Mouse (Mus musculus) midbrain, embryonic 11.5 days (tissue): ENCODE data around the gene Gm45062. TPM values are rescaled to one million over a fixed set of nuclear protein-coding genes. Genes with fewer than 3 reads are reported as not detected.

ENCODE experiments used
- ATAC-seq: fragments of 200-750 bp; cut with Nextera tagmentation; 2 replicates; pipeline ENCODE4 v1.8.0; 2017; ENCODE audit warnings: moderate TSS enrichment, moderate library complexity; ENCODE audit not compliant: low FRiP score
- DNase-seq: peaks from one replicate; pipeline ENCODE4 v3.0.0; 2015; ENCODE audit warnings: low spot score; ENCODE audit errors: missing footprints
- H3K27ac ChIP-seq: fragments of 300-500 bp; sonication (generic); 2 replicates; pipeline ENCODE4 v1.5.1; 2014; ENCODE audit warnings: low read depth, low read length
- H3K27me3 ChIP-seq: fragments of 300-500 bp; sonication (generic); 2 replicates; pipeline ENCODE4 v1.6.1; 2014; ENCODE audit warnings: mild to moderate bottlenecking, low read length, moderate library complexity, mixed read lengths; ENCODE audit not compliant: control insufficient read depth, insufficient read depth
- H3K36me3 ChIP-seq: fragments of 300-500 bp; sonication (generic); 2 replicates; pipeline ENCODE4 v1.6.1; 2014; ENCODE audit warnings: mild to moderate bottlenecking, low read length, moderate library complexity, mixed read lengths; ENCODE audit not compliant: control insufficient read depth, insufficient read depth
- H3K4me1 ChIP-seq: fragments of 300-500 bp; sonication (generic); 2 replicates; pipeline ENCODE4 v1.6.1; 2014; ENCODE audit warnings: low read length; ENCODE audit not compliant: control insufficient read depth, insufficient read depth
- H3K4me2 ChIP-seq: fragments of 300-500 bp; sonication (generic); 2 replicates; pipeline ENCODE4 v1.6.1; 2014; ENCODE audit warnings: mild to moderate bottlenecking, moderate library complexity
- H3K4me3 ChIP-seq: fragments of 300-500 bp; sonication (generic); 2 replicates; pipeline ENCODE4 v1.5.1; 2014; ENCODE audit warnings: low read depth, low read length
- H3K9ac ChIP-seq: fragments of 300-500 bp; sonication (generic); 2 replicates; pipeline ENCODE4 v1.6.1; 2014; ENCODE audit warnings: low read length
- H3K9me3 ChIP-seq: fragments of 300-500 bp; sonication (generic); 2 replicates; pipeline ENCODE4 v1.6.1; 2016; ENCODE audit warnings: low read length; ENCODE audit not compliant: control insufficient read depth
- WGBS: fragments of 180-500 bp; shearing (Covaris S2); extraction: QIAGEN DNeasy Blood & Tissue Kit; methylation state at CpG from one replicate; pipeline ENCODE4 v1.1.7; 2014; 5-methylcytosine and 5-hydroxymethylcytosine counted together
- polyA plus RNA-seq: library from polyadenylated mRNA; unstranded; fragments of >200 nt; fragmentation: Nextera tagmentation; extraction: Ambion mirVana; gene quantifications from 2 replicates; pipeline ENCODE4 v1.2.1, GENCODE M21; 2014

Gm45062 gene
- polyA plus RNA-seq, 1 experiment from 2014 or later: 15.6 TPM

- H3K36me3 ChIP-seq: no peaks in the 10 kb centered on the region
- H3K27ac ChIP-seq: no peak overlapping the region
- H3K4me3 ChIP-seq: no peak overlapping the region
- no peaks in the 10 kb centered on the region for H3K4me1 ChIP-seq
- no peak overlapping the region for H3K9ac ChIP-seq
- H3K27me3 ChIP-seq: no peaks in the 10 kb centered on the region
- no peak overlapping the region for H3K4me2 ChIP-seq
- no peak for DNase-seq
- WGBS: 94% methylated on average over 9 of the region's 9 CpGs
- ATAC-seq: no peak
- no peaks in the 10 kb centered on the region for H3K9me3 ChIP-seq
Observed at GRCm38 (mm10) chr6:8430610-8431234, 171.5 kb downstream of the Gm45062 start.

GRCm38 (mm10) chr6:8433179-8433578 is 173.9 kb downstream of the Gm45062 start:
- H3K9me3 ChIP-seq: no peaks in the 10 kb centered on the region
- H3K9ac ChIP-seq: no peak overlapping the region
- no peak overlapping the region for H3K4me3 ChIP-seq
- DNase-seq (no peak), ATAC-seq (no peak)
- H3K4me1 ChIP-seq: no peaks in the 10 kb centered on the region
- 87% methylated on average over 9 of the region's 9 CpGs for WGBS
- H3K27me3 ChIP-seq: no peaks in the 10 kb centered on the region
- H3K36me3 ChIP-seq: no peaks in the 10 kb centered on the region
- no peak overlapping the region for H3K27ac ChIP-seq
- H3K4me2 ChIP-seq: no peak overlapping the region

GRCm38 (mm10) chr6:8437937-8438336 is 178.7 kb downstream of the Gm45062 start:
- Histone ChIP-seq H3K9me3 (no peaks in the 10 kb centered on the region), H3K4me2 (no peak overlapping the region), H3K27ac (no peak overlapping the region), H3K4me1 (no peaks in the 10 kb centered on the region), H3K9ac (no peak overlapping the region), H3K4me3 (no peak overlapping the region), H3K36me3 (no peaks in the 10 kb centered on the region), H3K27me3 (no peaks in the 10 kb centered on the region)
- DNase-seq (no peak), ATAC-seq (no peak)
- WGBS: 90% methylated on average over 3 of the region's 3 CpGs

- no peaks in the 10 kb centered on the region for H3K9me3 ChIP-seq
- no peaks in the 10 kb centered on the region for H3K36me3 ChIP-seq
- no peaks in the 10 kb centered on the region for H3K27me3 ChIP-seq
- no peak for ATAC-seq
- no peak overlapping the region for H3K9ac ChIP-seq
- no peak overlapping the region for H3K27ac ChIP-seq
- no peak overlapping the region for H3K4me3 ChIP-seq
- 92% methylated on average over 3 of the region's 3 CpGs for WGBS
- H3K4me2 ChIP-seq: no peak overlapping the region
- peaks cover 2% of the 10 kb centered on the region; the same call in 1 of the 2 replicates for H3K4me1 ChIP-seq
- DNase-seq: no peak
Observed at GRCm38 (mm10) chr6:8441814-8442213, 182.6 kb downstream of the Gm45062 start.

GRCm38 (mm10) chr6:8446786-8447185 is 187.5 kb downstream of the Gm45062 start:
- H3K36me3 ChIP-seq: no peaks in the 10 kb centered on the region
- 40% methylated on average over 5 of the region's 5 CpGs for WGBS
- ATAC-seq (peak; percentile 91), DNase-seq (peak; percentile 87)
- H3K4me1 ChIP-seq: peaks cover 7% of the 10 kb centered on the region
- no peaks in the 10 kb centered on the region for H3K9me3 ChIP-seq
- H3K4me2 ChIP-seq: no peak overlapping the region
- peak overlapping the region; percentile 30; the same call in 1 of the 2 replicates for H3K27ac ChIP-seq
- no peak overlapping the region for H3K9ac ChIP-seq
- no peak overlapping the region for H3K4me3 ChIP-seq
- no peaks in the 10 kb centered on the region for H3K27me3 ChIP-seq

- H3K9me3 ChIP-seq: no peaks in the 10 kb centered on the region
- no peak for ATAC-seq
- no peaks in the 10 kb centered on the region for H3K36me3 ChIP-seq
- H3K4me3 ChIP-seq: no peak overlapping the region
- no peak overlapping the region for H3K9ac ChIP-seq
- no peak overlapping the region for H3K27ac ChIP-seq
- no peak overlapping the region for H3K4me2 ChIP-seq
- DNase-seq: no peak
- H3K4me1 ChIP-seq: no peaks in the 10 kb centered on the region
- no peaks in the 10 kb centered on the region for H3K27me3 ChIP-seq
- 91% methylated on average over 5 of the region's 5 CpGs for WGBS
Observed at GRCm38 (mm10) chr6:8455599-8455998, 196.3 kb downstream of the Gm45062 start.

DNA sequence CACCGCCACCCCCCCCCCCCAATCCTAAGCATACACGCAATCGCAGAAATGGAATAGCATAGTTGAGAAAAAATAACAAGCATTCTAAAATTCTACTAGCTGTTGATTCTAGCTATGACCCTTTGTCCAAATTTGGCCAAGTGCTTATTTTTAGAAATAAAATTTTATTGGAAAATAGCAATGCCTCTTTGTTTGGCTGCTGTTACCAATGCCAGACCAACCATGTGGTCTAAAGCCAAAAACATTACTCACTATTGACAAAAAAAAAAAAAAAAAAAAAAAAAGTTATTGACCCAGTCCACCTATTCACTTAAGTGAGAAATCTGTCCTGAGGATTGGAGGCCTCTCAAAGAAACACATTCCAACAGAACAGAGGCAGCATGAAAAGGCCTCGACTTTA is 199.3 kb downstream of the Gm45062 start:
- WGBS: 80% methylated on average over 4 of the region's 4 CpGs
- H3K9me3 ChIP-seq: no peaks in the 10 kb centered on the region
- H3K4me3 ChIP-seq: no peak overlapping the region
- no peak for DNase-seq
- no peak overlapping the region for H3K4me2 ChIP-seq
- H3K4me1 ChIP-seq: no peaks in the 10 kb centered on the region
- H3K27me3 ChIP-seq: no peaks in the 10 kb centered on the region
- H3K9ac ChIP-seq: no peak overlapping the region
- no peak for ATAC-seq
- no peaks in the 10 kb centered on the region for H3K36me3 ChIP-seq
- no peak overlapping the region for H3K27ac ChIP-seq

- Histone ChIP-seq H3K4me1 (peaks cover 4% of the 10 kb centered on the region; the same call in 1 of the 2 replicates), H3K27me3 (no peaks in the 10 kb centered on the region; the same call in 1 of the 2 replicates), H3K9me3 (no peaks in the 10 kb centered on the region), H3K27ac (no peak overlapping the region), H3K4me3 (no peak overlapping the region), H3K9ac (no peak overlapping the region), H3K36me3 (no peaks in the 10 kb centered on the region), H3K4me2 (no peak overlapping the region)
- ATAC-seq (no peak), DNase-seq (no peak)
- WGBS: 96% methylated on average over 2 of the region's 2 CpGs
Observed at GRCm38 (mm10) chr6:8462447-8462846, 203.2 kb downstream of the Gm45062 start.

GRCm38 (mm10) chr6:8465388-8465787 is 206.1 kb downstream of the Gm45062 start:
- Histone ChIP-seq H3K4me2 (no peak overlapping the region), H3K9ac (no peak overlapping the region), H3K27me3 (no peaks in the 10 kb centered on the region; the same call in 1 of the 2 replicates), H3K9me3 (no peaks in the 10 kb centered on the region), H3K4me1 (peaks cover 7% of the 10 kb centered on the region; the same call in 1 of the 2 replicates), H3K4me3 (no peak overlapping the region), H3K36me3 (no peaks in the 10 kb centered on the region), H3K27ac (no peak overlapping the region)
- WGBS: 90% methylated on average over 1 of the region's 1 CpGs
- no peak for ATAC-seq
- DNase-seq: no peak
